Mouse (Mus musculus) kidney, adult 2 months (tissue): Measurements from ENCODE around the gene C2cd6.

Source experiments
- CTCF ChIP-seq: fragments of 200-500 bp; conservative IDR thresholded peaks from 2 replicates; pipeline ENCODE4 v1.5.1; 2011; ENCODE audit warnings: low read depth, mild to moderate bottlenecking, control low read depth, low read length, moderate library complexity, mixed read lengths; ENCODE audit not compliant: insufficient read depth, insufficient read length
- POLR2A ChIP-seq: fragments of 200-500 bp; IDR thresholded peaks from one replicate; pipeline ENCODE4 v1.6.1; 2011; ENCODE audit warnings: low read depth, low read length, control low read depth

DNA sequence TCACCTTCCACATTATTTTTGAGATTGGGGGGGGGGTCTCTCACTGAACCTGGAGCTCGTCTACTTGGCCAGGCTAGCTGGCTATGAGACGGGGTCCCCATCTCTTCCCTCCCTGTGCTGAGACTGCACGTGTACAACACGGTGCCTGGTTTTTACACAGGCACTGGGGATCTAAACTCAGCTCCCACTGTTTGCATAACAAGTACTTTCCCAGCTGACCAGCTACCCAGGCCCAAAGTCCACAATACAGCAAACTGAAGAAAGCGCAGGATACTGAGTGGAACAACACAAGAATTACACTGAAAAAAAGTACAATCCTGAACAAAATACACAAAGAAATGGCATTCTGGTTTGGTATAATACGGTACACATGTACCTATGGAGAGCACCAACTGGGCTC lies 7.4 kb upstream of the C2cd6 start:
- TF ChIP-seq CTCF: no peak
- TF ChIP-seq POLR2A: no peak
